Mouse (Mus musculus): ENCODE measurements around the gene Arrdc5.

GRCm38 (mm10) chr17:56338909-56339308 is 38.8 kb upstream of the Arrdc5 start:
- TF ChIP-seq FLI1 (IDR thresholded peaks at IDR 0.05; ENCODE audit: low read length) (no peak), GATA1 (IDR thresholded peaks at IDR 0.05; ENCODE audit: borderline replicate concordance, low read length) (no peak)

All from megakaryocyte, embryonic 14.5 days (primary cell).